Mouse (Mus musculus) R1 (cell line): ENCODE data around the gene Mrgpre.

Source experiments
- DNase-seq: peaks from one replicate; pipeline ENCODE4 v3.0.0-alpha.2; 2018; ENCODE audit warnings: low read depth, low spot score

Gene Mrgpre

GRCm38 (mm10) chr7:143739511-143740461 is 44.5 kb downstream of the Mrgpre start:
- peak; percentile 51 for DNase-seq

GRCm38 (mm10) chr7:143738601-143739006 is 45.7 kb downstream of the Mrgpre start:
- DNase-seq = no peak

GRCm38 (mm10) chr7:143738194-143738593 is 46.1 kb downstream of the Mrgpre start:
- DNase-seq = no peak

- DNase-seq = no peak
These were observed 50.6 kb downstream of the Mrgpre start for GRCm38 (mm10) chr7:143733746-143734145.

- DNase-seq = no peak
These were observed 54.4 kb downstream of the Mrgpre start for GRCm38 (mm10) chr7:143729886-143730285.
